Comparison of ENCODE assay signal across 9 mouse cellular contexts in genomic region chr19:41258707-41259106, GRCm38 (mm10). TPM values are rescaled to one million over a fixed set of nuclear protein-coding genes. Genes with fewer than 3 reads are reported as not detected.
DNase-seq lines count a peak whose midpoint lies in the region; ATAC-seq lines count a peak whose summit lies in the region.
"Had no signal": no experiment of that assay in that cellular context is flagged by ENCODE, and none has a peak within 500 bp of the region (broad histone marks: within the 10 kb centered on the region; RNA-seq: fewer than 3 reads in every experiment).

No protein-coding gene starts in this region.

- peak; percentile 22 to 30 for DNase-seq in cerebellum, adult 18-20 months
- peak; percentile 44 for DNase-seq in left cerebral cortex, postnatal 4 days
- no peak for DNase-seq in left cerebral cortex, adult 9 months (ENCODE audit: low spot score in 2 of 2)
- DNase-seq in adrenal gland, postnatal 36 days = peak; percentile 52 to 59
- peak; percentile 39 to 58 for DNase-seq in heart, postnatal 36 days
- DNase-seq in mesoderm, embryonic 11.5 days (ENCODE audit: low read depth, low spot score) = peak; percentile 60
- no peak for DNase-seq in frontal cortex, postnatal 36 days (ENCODE audit: low spot score in 2 of 2)

- intact Hi-C loops in left cerebral cortex, postnatal 4 days (cut with DNase I) = no loop called here
- intact Hi-C loops in heart, postnatal 36 days (cut with DNase I) = no loop called here

- no peak for ATAC-seq in cerebellum, adult (ENCODE audit: insufficient number of reproducible peaks, low FRiP score, low TSS enrichment)

RNA-seq across cellular contexts. Expression of gene Tm9sf3, which starts 5.1 kb away (rescaled TPM):
- total RNA-seq in left cerebral cortex, postnatal 4 days (2021) = 100 to 1,000 TPM; 126 to 130 TPM
- 100 to 1,000 TPM; 182 to 192 TPM for total RNA-seq in adrenal gland, postnatal 36 days (2021)
- total RNA-seq in heart, postnatal 36 days (2021) = 10 to 100 TPM; 73.5 to 75.7 TPM

RNA-seq across cellular contexts. Expression of gene Tll2, which starts 52.1 kb away (rescaled TPM):
- total RNA-seq in left cerebral cortex, postnatal 4 days (2021) = 1 to 10 TPM in 1 of 2 experiments, under 1 TPM in 1; 0.64 to 1.6 TPM
- total RNA-seq in adrenal gland, postnatal 36 days (2021) = under 1 TPM in 1 of 2 experiments, not detected in 1; 0.07 TPM
- total RNA-seq in heart, postnatal 36 days (2021) = under 1 TPM; 0.43 to 0.47 TPM
- total RNA-seq: hematopoietic stem cell, adult 5-6 weeks had no signal

Comparison
In these comparisons a context has a peak if more than half of its experiments do, and no peak if none do; other contexts are left out.
1. DNase-seq: peak in cerebellum, adult 18-20 months (2 of 2), left cerebral cortex, postnatal 4 days (single experiment), adrenal gland, postnatal 36 days (2 of 2), heart, postnatal 36 days (2 of 2) and mesoderm, embryonic 11.5 days (single experiment); none in left cerebral cortex, adult 9 months (0 of 2) and frontal cortex, postnatal 36 days (0 of 2).